Mouse (Mus musculus): Measurements from ENCODE around the gene Cplx2.

The Cplx2 gene

DNA sequence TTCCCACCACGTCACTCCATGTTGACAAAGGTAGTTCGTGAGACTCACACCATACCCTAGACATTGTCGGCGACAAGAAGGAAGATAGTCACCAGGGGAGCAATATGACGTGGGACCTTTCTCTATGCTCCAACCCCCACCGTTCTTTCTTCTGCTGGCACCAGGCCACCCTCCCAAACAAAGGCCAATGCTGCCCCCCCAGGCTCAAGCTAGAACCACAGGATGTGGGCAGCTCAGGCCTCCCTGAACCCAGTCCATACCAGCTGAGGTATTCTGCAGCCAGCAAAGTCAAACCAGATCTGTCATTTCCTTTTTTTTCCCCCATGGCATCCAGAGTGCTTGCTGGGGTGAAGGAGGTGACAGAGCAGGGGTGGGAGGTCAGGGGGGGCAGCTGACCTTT lies 3.4 kb upstream of the Cplx2 start:
- DNase-seq (ENCODE audit: low spot score in 2 of 2): no peak

DNA sequence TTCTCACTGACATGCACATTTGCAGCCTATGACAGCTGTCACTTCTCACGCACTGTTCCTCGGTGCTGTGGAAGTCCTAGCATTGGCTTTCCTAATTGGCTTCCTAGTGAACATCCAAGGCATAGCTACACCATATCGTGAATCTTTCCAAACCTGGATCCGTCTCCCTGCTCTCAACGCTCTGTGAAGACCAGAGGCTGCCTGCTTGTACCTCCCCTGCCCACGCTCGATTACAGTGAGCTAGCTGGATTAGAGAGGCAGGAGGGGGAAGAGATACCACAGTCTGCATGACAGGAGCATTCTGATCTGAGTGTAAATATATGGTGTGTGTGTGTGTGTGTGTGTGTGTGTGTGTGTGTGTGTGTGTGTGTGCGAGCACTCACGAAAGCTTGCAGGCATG lies 3.0 kb upstream of the Cplx2 start:
- no peak for DNase-seq (ENCODE audit: low spot score in 2 of 2)

DNA sequence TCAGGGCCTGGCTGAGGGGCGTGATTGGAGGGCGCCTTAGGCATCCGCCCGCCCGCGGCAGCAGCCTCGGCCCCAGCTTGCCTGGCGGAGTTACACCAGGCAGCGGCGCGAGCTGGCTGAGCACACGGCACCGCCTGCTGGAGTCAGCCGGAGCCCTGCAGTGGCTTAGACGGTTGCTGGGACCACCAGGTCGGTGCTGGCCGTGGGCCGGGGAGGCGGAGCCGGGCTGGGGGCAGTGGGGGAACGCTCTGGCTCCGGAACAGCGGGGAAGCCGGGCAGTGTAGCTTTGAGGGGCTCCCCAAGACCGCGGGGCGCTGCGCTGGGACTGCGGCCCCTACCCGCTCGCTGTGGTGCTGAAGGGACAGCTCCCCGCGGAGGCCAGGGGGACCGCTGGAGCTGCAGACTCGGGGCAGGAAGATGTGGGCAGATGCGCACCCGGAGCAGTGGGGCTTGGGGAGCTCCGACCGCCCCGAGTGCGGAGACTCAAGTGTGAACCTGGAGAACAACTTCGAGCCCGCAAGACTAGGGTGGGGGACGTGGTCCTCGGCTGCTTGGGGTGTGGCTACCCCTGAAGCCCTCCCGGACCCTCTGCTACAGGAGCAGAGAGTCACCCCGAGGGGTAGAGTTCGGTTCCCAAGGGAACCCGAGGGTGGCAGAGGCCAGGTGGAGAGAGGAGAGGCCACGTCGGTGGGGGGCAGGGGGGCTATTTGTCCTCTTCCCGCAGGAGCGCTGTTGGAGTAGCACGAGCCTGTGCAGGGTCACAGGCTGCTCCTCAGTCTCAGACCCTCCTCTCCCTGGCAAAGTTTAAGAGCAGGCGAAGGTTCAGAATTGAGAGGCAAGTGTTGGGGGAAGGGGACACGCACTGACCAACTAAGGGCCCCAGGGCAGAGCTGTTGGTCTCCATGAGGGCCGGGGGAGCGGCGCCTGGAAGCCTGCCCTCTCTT lies 510 bp downstream of the Cplx2 start:
- peak; percentile 39 to 44 for DNase-seq (ENCODE audit: low spot score in 2 of 2)

DNA sequence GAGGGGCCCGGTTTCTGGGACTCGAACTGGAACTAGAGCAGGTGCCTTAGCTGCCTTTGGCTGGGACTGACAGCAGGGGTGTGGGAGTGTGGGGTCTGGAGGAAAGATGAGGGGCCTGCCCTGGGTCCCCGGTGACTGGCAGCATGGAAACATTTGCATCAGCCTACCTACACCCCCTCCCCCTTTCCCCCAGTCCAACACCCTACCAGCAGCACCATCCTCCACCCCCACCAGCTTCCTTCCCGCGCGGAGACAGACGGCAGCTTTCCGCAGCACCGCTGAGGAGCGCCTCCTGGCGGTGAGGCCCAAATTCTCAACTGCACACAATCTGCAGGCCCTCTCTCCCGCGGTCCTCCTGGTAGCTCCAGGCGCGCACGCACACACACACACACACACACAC lies 1.5 kb downstream of the Cplx2 start:
- peak in 1 of 2 experiments; percentile 6 for DNase-seq (ENCODE audit: low spot score in 2 of 2)

DNA sequence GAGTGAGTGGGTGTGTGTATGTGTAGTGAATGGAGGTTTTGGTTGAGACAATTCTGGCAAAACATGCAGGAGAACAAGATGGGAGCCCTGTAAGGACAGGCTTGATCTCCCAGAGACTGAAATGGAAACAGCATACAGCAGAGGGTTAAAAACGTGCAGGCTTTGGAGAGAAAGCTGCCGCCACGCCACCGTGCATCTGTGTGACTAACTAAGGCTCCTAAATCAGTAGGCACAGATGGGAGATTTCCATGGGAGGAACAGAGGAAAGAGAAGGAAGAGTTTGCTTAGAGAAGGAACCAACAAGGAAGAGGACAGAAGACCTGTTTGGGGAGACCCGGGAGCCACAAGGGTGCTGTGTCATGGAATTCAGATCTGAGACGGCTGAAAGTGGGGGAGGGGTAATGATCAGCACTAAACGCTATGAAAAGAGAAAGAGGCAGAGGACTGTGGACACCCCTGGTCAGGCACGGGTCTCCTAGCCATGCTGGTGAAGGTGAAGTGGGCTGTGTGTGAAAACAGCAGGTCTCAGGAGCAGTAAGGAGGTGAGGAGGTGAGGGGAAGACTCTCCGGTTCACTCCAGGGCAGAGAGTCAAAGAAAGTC lies 3.1 kb downstream of the Cplx2 start:
- no peak for DNase-seq (ENCODE audit: low spot score in 2 of 2)

DNA sequence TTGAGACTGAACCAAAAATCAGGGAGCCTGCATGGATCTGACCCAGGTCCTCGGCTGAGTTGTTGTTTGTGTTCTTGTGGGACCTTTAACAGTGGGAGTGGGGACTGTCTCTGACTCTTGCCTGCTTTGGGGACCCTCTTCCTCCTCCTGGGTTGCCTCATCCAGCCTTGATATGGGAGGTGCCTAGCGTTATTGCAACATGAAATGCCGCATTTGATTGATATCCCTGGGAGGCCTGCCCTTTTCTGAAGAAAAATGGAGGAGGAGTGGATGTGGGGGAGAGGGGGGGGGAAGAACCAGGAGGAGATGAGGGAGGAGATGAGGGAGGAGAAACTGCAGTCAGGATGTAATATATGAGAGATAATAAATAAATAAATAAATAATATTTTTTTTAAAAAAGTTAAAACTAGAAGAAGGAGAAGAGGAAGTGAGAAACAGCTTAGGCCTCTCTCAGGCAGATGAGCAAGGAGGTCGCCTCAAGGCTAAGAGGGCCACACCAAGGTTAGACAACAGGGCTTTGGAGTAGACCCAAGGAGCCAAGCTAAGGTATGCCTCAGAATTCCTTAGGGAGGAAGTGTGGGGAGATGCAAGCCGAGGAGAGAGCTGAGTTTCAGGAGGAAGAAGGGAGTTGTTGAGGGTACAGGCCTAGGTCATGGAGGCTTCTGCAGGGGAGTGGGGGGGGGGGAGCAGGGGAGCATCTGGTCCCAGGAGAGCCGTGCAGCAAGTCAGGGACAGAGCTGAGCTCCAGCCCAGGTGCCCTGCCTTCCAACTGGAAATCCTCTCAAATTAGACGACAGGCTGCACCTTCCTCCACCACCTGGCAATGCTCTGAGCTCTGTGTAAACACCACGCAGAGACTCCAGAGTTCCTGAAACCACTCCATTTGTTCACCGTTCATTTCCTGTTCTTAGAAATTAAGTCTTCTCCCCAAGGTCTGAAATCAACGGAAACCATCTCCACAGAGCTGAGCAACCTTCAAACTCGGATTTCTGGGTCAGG lies 4.6 kb downstream of the Cplx2 start:
- no peak for DNase-seq (ENCODE audit: low spot score in 2 of 2)

DNA sequence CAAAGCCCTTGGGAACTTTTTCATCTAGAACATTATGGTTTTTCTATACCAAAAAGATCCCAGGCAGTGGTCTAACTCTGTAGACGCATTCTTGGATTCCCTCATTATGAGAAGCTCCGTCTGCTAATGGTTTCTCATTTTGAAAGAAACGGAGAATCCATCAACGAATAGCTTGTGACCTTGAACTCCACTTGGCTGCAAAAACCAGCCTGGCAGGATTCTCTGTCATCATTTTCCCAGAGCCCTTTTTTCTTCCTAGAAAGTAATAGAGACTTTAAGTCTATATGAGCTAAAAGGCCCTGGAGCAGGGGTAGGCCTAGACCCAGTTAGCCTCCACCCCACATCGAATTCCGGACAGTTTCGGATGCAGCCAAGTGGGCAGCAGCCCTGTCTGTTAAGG lies 5.6 kb downstream of the Cplx2 start:
- no peak for DNase-seq (ENCODE audit: low spot score in 2 of 2)

DNA sequence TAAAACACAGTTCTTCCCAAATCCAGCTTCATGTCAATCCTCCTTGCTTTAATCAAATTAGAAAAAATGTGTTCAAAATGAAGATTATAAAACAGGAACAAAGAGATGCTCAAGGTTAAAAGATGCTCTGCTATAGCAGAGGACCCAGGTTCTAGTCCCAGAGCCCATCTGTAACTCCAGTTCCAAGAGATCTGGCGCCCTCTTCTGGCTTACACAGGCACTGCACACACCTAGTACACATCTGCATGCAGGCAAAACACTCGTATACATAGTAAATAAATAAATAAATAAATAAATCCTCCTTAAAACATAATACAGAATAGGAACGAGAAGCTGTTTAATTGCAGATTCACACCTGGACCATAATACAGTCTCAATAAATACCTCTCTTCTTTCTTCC lies 6.9 kb downstream of the Cplx2 start:
- DNase-seq (ENCODE audit: low spot score in 2 of 2): no peak

DNA sequence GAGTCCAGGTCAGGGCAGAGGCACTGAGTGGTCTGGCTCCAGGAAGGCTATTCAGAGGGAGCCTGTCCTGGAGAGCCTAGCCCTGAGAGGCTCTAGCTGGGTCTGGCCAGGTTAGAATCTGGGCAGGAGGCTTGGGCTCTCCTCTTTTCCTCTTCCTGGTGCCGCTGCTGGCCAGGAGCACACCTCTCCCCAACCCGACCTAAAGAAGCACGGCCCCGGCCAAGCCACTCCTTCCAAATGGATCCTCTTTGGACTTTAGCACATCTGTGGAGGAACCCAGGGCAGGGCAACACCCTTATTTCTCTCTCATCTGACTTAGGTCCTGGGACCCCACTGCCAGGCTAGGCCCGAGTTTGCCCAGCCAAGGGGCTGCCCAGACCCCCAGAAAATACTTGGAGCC lies 9.3 kb downstream of the Cplx2 start:
- no peak for DNase-seq (ENCODE audit: low spot score in 2 of 2)

DNA sequence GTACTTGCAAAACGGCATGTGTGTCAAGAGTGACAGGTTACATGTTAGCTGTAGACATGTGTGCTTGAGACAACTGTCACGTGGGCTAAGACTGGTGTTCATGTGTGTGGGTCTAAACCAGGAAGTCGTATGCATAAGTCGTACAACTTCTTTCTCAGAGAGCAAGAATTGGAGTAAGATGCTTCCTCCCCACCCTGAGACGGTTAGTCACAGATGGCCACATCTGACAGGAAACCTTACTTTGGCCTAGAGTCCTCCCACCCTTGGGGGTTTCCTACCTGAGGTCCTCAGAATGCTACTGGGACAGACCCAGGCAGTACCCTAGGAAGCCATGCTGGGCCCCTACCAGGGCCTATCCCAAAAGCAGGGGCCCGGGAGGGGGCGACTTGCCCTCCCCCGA lies 10.2 kb downstream of the Cplx2 start:
- DNase-seq (ENCODE audit: low spot score in 2 of 2): no peak

DNA sequence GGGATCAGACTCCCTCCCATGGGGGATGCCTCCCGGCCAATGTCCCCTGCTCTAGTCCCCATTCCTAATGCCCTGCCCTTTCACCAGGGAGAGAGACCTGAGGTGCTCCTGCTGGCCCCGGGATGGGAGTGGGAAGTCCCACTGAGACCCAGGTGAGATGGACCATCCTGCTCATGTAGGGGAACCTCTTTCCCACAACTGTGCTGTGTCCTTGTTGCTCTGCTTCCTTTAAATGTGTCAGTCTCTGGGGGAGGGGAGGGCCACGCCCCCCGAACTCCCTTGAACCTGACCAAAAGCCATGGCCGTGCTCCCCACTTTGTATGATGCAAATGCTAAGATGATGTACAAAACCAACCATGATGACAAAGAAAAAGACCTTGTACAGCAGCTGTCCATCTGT lies 12.4 kb downstream of the Cplx2 start:
- no peak for DNase-seq (ENCODE audit: low spot score in 2 of 2)

DNA sequence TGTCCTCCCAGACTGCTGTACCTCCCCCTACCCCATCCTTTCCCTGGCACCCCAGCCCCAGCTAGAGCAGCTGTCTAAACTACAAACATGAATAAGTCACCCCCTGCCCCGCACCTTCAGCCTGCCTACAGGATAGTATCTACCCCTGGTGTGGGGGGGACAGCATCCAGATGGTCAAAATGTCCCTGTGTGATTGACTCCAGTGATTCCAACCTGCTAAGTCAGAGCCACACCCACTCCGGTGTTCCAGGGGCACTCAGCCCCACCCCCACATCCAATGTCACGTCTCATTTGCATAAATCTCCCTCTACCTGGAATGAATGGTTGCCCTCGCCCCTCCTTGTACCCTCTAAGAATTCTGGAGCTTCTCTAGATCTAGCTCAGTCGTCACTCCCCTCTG lies 13.4 kb downstream of the Cplx2 start:
- DNase-seq (ENCODE audit: low spot score in 2 of 2): no peak

DNA sequence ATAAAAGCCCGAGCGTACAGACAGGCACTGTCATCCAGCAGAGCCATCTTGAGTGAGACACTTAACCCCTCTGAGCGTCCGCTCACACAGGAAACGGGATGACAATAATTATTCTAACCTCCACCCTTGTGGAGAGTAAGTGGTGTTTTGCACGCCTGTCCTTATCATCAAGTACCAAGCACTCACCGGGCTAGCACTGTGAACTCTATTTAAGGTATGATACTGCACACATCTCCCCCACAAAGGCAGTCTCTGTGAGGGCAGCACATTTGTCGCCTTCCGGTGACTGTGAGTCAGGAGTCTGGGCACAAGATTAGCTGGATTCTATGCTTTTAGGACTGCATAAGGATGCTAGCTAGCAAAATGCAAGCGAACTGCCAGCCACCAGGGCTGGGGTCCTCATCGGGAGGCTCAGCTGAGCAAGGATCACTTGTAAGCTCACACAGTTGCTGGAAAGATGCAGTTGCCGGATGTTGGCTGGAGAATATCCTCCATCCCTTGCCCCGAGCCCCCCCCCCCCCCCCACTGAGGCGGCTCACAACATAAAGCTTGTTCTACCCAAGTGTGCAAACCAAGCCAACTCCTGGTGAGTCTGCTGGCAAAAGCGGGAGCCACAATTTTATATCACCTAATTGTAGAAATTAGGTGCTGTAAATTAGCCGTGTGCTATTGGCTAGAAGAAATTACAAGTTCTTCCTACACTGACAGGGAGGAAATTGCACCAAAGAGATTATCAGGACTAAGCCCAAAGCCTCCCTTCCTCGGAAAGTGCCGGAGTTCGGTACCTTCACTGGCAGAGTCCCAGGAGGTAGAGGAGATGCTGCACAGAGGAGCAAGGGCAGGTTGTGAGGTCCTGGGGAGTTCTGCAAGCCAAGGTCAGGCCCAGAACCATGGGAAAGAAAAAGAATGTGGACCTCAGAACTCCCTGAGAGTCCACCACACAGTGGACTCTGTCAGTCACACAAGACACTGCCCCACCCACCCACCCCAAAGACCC lies 14.2 kb downstream of the Cplx2 start:
- no peak for DNase-seq (ENCODE audit: low spot score in 2 of 2)

DNA sequence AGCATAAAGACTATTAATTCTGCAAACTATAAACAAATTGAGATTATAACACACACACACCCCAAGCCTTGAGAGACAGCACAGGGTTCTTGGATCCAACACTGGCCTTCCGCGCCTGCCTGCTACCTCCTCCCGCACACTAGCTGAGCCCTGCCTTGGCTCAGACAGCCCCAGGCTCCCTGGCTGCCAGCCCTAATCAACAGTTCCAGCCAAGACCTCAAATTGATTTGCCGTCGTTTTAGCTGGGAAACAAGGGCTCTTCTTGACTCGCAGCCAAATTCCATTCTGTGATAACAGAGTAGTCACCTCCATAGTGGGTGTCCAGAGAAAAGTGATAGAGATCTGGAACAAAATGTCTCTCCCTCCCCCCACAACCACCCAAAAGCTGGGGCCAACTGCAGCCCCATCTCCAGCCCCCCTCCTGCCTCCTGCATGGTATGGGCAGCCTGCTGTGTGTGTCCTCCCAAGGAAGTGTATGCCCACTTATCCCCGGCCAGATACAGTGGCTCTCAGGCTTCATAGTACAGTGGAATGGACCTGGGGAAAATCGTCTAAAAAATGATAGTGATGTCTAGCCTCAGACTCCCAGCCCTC lies 18.9 kb downstream of the Cplx2 start:
- DNase-seq (ENCODE audit: low spot score in 2 of 2): no peak

DNA sequence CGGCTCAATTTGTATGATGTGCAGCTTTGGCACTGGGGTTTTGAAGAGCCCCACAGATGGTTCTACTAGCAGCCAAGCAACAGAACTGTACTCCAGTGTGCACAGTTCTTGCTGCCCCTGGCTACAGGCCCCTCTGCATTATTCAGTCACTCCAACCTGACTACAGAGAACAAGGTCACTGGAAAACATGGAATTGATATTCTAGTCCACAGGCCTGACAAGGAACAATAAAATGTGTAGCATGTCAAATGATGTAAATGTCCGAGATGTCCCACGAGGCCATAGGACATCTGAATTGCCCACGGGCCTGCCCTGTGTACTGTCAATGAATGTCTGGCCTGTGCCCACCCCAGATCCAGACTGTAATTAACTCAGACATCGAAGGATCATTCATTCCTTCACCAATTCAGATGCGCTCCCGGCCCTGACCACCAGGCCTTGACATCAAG lies 19.4 kb downstream of the Cplx2 start:
- no peak for DNase-seq (ENCODE audit: low spot score in 2 of 2)

DNA sequence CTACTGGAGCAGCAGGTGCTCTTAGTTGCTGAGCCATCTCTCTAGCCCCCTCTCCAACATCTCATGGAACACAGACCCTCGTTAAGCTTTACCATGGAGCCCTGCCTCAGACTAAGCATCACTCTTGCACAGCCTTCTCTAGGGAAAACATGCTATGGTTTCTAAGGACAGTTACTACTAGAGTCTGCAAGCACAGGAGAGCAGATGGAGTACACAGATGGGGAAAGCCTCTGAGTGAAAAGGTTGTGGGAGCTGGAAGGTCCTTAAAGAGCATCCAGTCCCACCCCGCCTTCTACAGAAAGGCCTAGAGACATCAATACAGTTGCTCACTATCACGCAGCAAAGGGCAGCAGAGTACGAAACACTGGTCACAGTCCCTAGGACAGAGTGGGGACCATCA lies 20.2 kb downstream of the Cplx2 start:
- no peak for DNase-seq (ENCODE audit: low spot score in 2 of 2)

DNA sequence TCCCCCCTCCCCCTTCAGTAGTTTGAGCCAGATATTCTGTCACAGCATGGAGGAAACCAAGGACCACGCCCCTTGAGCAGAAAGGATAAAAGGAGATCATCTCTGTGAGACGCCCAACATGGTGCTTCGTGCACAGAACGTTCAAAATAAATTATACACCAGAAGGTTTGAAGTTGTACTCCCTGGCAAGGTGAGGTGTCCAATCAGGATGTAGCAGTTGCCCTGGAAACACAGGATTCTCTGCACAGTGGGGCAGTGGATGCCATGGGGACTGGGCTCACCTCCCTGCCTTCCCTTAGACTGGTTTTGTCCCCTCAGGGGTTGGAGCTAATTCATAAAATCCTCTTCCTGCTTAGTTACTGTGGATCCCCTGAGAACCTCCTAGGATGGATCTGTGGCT lies 25.9 kb downstream of the Cplx2 start:
- DNase-seq (ENCODE audit: low spot score in 2 of 2): no peak

DNA sequence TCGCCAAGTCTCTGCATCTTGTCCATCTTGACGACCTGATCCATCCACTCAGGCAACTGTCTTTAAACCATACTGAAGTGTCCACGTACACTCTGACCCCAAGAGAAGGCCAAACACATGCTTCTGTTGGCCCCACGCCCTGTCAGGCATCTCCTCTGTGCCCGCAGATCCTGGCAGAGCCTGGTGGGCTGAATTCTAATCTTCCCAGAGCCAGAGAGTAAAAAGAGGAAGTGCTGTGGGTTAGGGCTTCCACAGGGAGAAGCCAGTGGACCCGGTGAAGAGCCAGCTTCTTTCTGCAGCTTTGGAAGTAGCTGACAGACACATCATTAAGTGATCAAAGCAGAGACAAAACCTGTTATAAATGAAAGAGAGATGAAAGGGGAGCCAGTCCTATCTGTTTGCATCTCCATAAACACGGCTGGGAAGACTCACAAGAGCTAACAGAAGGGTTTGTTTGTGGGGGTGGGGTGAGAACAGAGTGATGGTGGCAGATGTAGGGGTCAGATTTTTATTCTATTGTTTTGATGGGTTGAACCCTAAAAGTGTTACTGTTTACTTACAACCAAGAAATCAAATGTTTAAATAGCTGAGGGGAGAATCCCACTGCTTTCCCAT lies 29.5 kb downstream of the Cplx2 start:
- DNase-seq (ENCODE audit: low spot score in 2 of 2): no peak

DNA sequence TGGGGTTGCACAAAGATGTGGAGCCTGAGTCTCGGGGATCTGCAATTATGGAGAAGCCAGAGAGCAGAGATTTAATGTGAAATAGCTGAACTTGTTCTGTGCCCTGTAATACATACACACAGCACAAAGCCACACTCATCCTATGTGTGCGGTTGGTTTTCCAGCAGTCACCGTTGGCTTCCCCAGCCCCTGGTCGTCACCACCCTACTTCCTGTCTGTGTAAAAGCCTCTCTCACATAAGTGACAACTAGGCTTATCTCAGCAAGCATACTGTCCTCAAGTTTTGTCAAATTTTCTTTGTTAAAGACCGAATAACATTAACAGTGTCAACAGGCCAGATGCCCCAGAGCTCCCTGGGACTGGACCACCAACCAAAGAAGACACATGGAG lies 30.0 kb downstream of the Cplx2 start:
- no peak for DNase-seq (ENCODE audit: low spot score in 2 of 2)

DNA sequence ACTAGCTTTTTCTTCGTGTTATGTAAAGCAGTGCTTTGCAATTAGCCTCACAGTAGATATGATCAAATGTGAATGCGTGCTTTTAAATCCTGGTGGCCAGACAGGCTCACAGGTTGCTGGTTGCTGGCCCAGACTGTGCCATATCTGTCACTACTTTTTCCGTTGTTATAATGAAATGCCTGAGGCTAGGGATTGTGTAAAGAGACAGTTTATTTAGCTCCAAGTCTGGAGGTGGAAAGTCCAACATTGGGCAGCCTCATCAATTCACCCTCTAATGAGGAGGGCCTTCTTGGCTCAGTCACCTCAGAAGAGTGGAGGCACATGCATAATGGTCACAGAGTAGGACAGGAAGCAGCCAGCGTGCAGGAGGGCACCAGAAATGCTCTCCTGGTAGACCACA lies 31.2 kb downstream of the Cplx2 start:
- DNase-seq (ENCODE audit: low spot score in 2 of 2): no peak

All from heart, adult 9 months (tissue).